Mouse (Mus musculus) heart, embryonic 11.5 days (tissue): ENCODE measurements around the gene Ppp1r12b. TPM values are rescaled to one million over a fixed set of nuclear protein-coding genes. Genes with fewer than 3 reads are reported as not detected.
"Not testable (repeated sequence)": the region's sequence is repeated elsewhere in the genome, so short reads cannot be mapped to it uniquely, and the experiment has no call there.

Experiments
- ATAC-seq: fragments of 200-750 bp; cut with Nextera tagmentation; replicated peaks from 2 replicates; pipeline ENCODE4 v1.8.0; 2017; ENCODE audit warnings: moderate library complexity; ENCODE audit not compliant: insufficient number of reproducible peaks, low FRiP score, low TSS enrichment
- H3K27ac ChIP-seq: fragments of 300-500 bp; sonication (generic); 2 replicates; pipeline ENCODE4 v1.5.1; 2014; ENCODE audit warnings: mild to moderate bottlenecking, low read depth, low read length
- H3K27me3 ChIP-seq: fragments of 300-500 bp; sonication (generic); 2 replicates; pipeline ENCODE4 v1.6.1; 2014; ENCODE audit warnings: mild to moderate bottlenecking, low read length, mixed read lengths; ENCODE audit not compliant: control insufficient read depth, insufficient read depth
- H3K36me3 ChIP-seq: fragments of 300-500 bp; sonication (generic); 2 replicates; pipeline ENCODE4 v1.6.1; 2014; ENCODE audit warnings: mild to moderate bottlenecking, low read length, moderate library complexity, mixed read lengths; ENCODE audit not compliant: control insufficient read depth, insufficient read depth
- H3K4me1 ChIP-seq: fragments of 300-500 bp; sonication (generic); 2 replicates; pipeline ENCODE4 v1.6.1; 2014; ENCODE audit warnings: low read length; ENCODE audit not compliant: control insufficient read depth, insufficient read depth
- H3K4me2 ChIP-seq: fragments of 300-500 bp; sonication (generic); 2 replicates; pipeline ENCODE4 v1.6.1; 2014; ENCODE audit warnings: mild to moderate bottlenecking, moderate library complexity
- H3K4me3 ChIP-seq: fragments of 300-500 bp; sonication (generic); 2 replicates; pipeline ENCODE4 v1.5.1; 2014; ENCODE audit warnings: low read depth, low read length
- H3K9ac ChIP-seq: fragments of 300-500 bp; sonication (generic); 2 replicates; pipeline ENCODE4 v1.6.1; 2014; ENCODE audit warnings: mild to moderate bottlenecking, low read depth, low read length, moderate library complexity
- H3K9me3 ChIP-seq: fragments of 300-500 bp; sonication (generic); replicated peaks from 2 replicates; pipeline ENCODE4 v1.6.1; 2016; ENCODE audit warnings: low read length; ENCODE audit not compliant: control insufficient read depth
- WGBS: fragments of 180-500 bp; shearing (Covaris S2); extraction: QIAGEN DNeasy Blood & Tissue Kit; methylation state at CpG from one replicate; pipeline ENCODE4 v1.1.7; 2014; ENCODE audit not compliant: insufficient replicate concordance; 5-methylcytosine and 5-hydroxymethylcytosine counted together
- polyA plus RNA-seq: library from polyadenylated mRNA; unstranded; fragments of >200 nt; fragmentation: Nextera tagmentation; extraction: Ambion mirVana; gene quantifications from 2 replicates; pipeline ENCODE4 v1.2.1, GENCODE M21; 2014

The Ppp1r12b gene
- polyA plus RNA-seq, 1 experiment from 2014 or later = 26.7 TPM

GRCm38 (mm10) chr1:134830881-134831280, 124.9 kb downstream of the Ppp1r12b start:
- peaks cover 16% of the 10 kb centered on the region; the same call in 1 of the 2 replicates for H3K36me3 ChIP-seq
- 82% methylated on average over 3 of the region's 3 CpGs for WGBS

DNA sequence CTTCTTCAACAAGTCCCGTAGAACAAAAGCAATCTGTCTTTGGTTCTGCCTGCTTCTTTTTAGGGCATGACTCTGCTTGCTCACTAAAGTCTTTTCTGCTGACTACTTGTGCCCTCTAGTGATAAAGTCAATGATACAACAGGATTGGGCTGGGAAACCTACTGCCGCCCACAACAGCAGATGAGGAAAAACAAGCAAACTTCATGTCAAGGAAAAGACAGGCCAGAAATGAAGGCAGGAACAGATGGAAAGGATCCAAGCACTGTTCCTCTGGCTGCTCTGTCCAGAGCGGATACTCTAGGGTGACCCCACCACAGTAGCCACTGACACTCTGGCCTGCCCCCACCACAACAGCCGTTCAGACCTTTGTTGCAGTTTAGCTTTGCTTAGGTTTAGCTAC, 126.1 kb downstream of the Ppp1r12b start:
- Histone ChIP-seq H3K9me3 (no peaks in the 10 kb centered on the region), H3K36me3 (peaks cover 4% of the 10 kb centered on the region; the same call in 1 of the 2 replicates), H3K27ac (no peak overlapping the region), H3K9ac (no peak overlapping the region), H3K4me1 (0 out of 2 replicates have a peak, but pooled peaks cover 5% of the 10 kb centered on the region), H3K27me3 (no peaks in the 10 kb centered on the region), H3K4me3 (no peak overlapping the region), H3K4me2 (no peak overlapping the region)
- WGBS = 49% methylated on average over 4 of the region's 4 CpGs
- no peak for ATAC-seq

More at GRCm38 (mm10) chr1:134830881-134831280, 124.9 kb downstream of the Ppp1r12b start:
- not testable (repeated sequence) for H3K4me1 ChIP-seq, H3K4me2 ChIP-seq, H3K9ac ChIP-seq, ATAC-seq, H3K4me3 ChIP-seq, H3K27ac ChIP-seq, H3K27me3 ChIP-seq, H3K9me3 ChIP-seq

DNA sequence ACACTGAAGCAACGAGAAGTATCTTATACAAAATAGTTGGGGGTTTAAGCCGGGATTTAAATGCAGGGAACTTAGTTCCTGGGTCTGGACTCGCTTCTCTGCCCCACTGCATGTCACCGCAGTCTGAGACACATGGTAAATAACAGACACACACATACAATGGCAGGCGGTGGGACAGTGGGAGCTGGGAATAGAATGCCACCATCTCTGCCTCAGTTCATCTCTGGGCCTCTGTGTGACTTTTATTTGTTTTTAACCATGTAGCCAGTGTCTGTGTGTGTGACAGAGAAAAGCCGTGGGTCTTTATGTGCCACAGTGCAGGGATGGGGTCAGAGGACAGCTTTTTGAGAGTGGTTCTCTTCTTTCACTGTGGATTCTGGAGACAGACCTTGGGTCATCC, 130.8 kb downstream of the Ppp1r12b start:
- H3K4me3 ChIP-seq = no peak overlapping the region
- H3K4me1 ChIP-seq = peaks cover 21% of the 10 kb centered on the region
- H3K36me3 ChIP-seq = no peaks in the 10 kb centered on the region
- no peak overlapping the region for H3K9ac ChIP-seq
- H3K9me3 ChIP-seq = no peaks in the 10 kb centered on the region
- 62% methylated on average over 6 of the region's 6 CpGs for WGBS
- ATAC-seq = no peak
- no peaks in the 10 kb centered on the region for H3K27me3 ChIP-seq
- no peak overlapping the region for H3K27ac ChIP-seq
- no peak overlapping the region for H3K4me2 ChIP-seq

- Histone ChIP-seq H3K9ac (no peak overlapping the region), H3K4me2 (no peak overlapping the region), H3K9me3 (no peaks in the 10 kb centered on the region), H3K36me3 (no peaks in the 10 kb centered on the region), H3K27me3 (no peaks in the 10 kb centered on the region), H3K4me3 (no peak overlapping the region), H3K4me1 (peaks cover 21% of the 10 kb centered on the region), H3K27ac (peak overlapping the region; percentile 16; the same call in 1 of the 2 replicates)
- ATAC-seq = no peak
- WGBS = 34% methylated on average over 7 of the region's 7 CpGs
Observed at GRCm38 (mm10) chr1:134823842-134824241, 131.9 kb downstream of the Ppp1r12b start.

- Histone ChIP-seq H3K27ac (peak overlapping the region; percentile 30; the same call in 1 of the 2 replicates), H3K9ac (0 out of 2 replicates have a peak overlapping the region, but pooled peaks have one; percentile 30), H3K9me3 (no peaks in the 10 kb centered on the region), H3K4me2 (no peak overlapping the region), H3K4me3 (no peak overlapping the region), H3K36me3 (no peaks in the 10 kb centered on the region), H3K4me1 (peaks cover 21% of the 10 kb centered on the region), H3K27me3 (no peaks in the 10 kb centered on the region)
- ATAC-seq = no peak
- WGBS = 60% methylated on average over 8 of the region's 8 CpGs
Observed at GRCm38 (mm10) chr1:134823323-134823722, 132.4 kb downstream of the Ppp1r12b start.

DNA sequence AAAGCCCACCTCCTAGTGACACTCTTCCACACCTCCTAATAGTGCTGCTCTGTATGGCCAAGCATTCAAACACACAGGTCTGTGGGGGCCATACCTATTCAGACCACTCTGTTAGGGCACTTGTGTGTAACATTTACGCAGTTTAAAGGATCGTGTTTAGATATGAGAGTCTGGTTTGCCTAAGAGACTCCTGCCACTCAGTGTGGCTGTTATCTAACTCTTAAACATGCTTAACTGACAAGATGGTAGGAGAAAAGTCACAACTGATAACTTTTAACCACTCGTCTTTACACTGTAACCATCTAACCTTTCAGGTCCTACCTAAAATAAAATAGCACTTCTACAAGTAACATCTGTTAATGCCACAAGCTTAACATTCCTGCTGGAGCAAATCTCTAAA, 134.9 kb downstream of the Ppp1r12b start:
- Histone ChIP-seq H3K9me3 (no peaks in the 10 kb centered on the region), H3K4me3 (no peak overlapping the region), H3K9ac (no peak overlapping the region), H3K36me3 (no peaks in the 10 kb centered on the region), H3K4me1 (peaks cover 42% of the 10 kb centered on the region), H3K4me2 (no peak overlapping the region), H3K27ac (0 out of 2 replicates have a peak overlapping the region, but pooled peaks have one; percentile 29), H3K27me3 (no peaks in the 10 kb centered on the region)
- no peak for ATAC-seq
- 44% methylated on average over 3 of the region's 3 CpGs for WGBS

DNA sequence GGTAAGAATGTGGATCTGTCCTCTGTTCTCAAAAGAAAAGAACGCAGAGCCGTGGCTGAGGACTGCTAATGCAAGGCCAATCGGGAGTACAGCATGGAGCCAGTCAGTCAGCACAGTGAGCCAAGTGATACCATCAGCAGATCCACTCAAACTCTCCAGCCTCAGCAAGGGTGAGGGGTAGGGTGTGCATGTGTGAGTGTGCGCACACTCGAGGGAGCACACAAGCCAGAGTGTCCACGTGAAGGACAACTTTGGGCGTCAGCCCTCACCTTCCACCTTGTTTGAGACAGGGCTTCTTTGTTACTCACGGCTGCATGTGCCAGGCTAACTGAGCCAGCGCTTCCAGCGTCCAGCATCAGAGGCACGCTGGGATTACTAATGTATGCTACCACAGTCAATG, 136.5 kb downstream of the Ppp1r12b start:
- Histone ChIP-seq H3K4me2 (no peak overlapping the region), H3K9ac (no peak overlapping the region), H3K9me3 (no peaks in the 10 kb centered on the region), H3K27ac (no peak overlapping the region), H3K36me3 (no peaks in the 10 kb centered on the region), H3K27me3 (no peaks in the 10 kb centered on the region), H3K4me1 (peaks cover 51% of the 10 kb centered on the region), H3K4me3 (no peak overlapping the region)
- ATAC-seq = no peak
- 88% methylated on average over 11 of the region's 11 CpGs for WGBS

DNA sequence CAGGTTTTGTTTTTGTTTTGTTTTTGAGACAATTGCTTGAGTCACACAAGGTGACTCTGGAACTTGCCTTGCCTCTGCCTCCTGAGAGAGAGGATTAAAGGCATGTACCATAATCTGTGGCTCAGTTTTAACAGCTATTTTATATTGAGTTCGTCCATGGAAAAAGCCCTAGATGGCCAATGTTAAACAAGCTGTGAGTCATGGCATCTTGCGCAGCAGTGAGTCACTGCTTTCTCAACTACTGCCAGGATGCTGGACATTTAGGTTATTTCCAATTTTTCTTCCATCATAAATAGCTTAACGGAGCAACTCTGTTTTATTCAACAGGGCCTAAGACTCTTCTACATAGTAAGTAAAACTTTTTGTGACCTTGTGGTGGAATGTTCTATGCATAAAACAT, 137.0 kb downstream of the Ppp1r12b start:
- ATAC-seq = no peak
- Histone ChIP-seq H3K4me2 (no peak overlapping the region), H3K4me1 (peaks cover 47% of the 10 kb centered on the region), H3K9me3 (no peaks in the 10 kb centered on the region), H3K27ac (no peak overlapping the region), H3K27me3 (no peaks in the 10 kb centered on the region), H3K9ac (no peak overlapping the region), H3K36me3 (no peaks in the 10 kb centered on the region), H3K4me3 (no peak overlapping the region)
- WGBS = 93% methylated on average over 3 of the region's 3 CpGs

- no peak overlapping the region for H3K9ac ChIP-seq
- no peaks in the 10 kb centered on the region for H3K36me3 ChIP-seq
- peaks cover 42% of the 10 kb centered on the region for H3K4me1 ChIP-seq
- no peak overlapping the region for H3K4me3 ChIP-seq
- ATAC-seq = no peak
- 85% methylated on average over 6 of the region's 6 CpGs for WGBS
- H3K27me3 ChIP-seq = no peaks in the 10 kb centered on the region
- H3K27ac ChIP-seq = no peak overlapping the region
- no peak overlapping the region for H3K4me2 ChIP-seq
- no peaks in the 10 kb centered on the region for H3K9me3 ChIP-seq
Observed at GRCm38 (mm10) chr1:134817916-134818595, 137.7 kb downstream of the Ppp1r12b start.
